Mouse (Mus musculus): Measurements from ENCODE around the gene Ccdc138.
A peak's percentile ranks its signal among the peaks of the same experiment; 100 is the strongest.
"Not testable (repeated sequence)": the region's sequence is repeated elsewhere in the genome, so short reads cannot be mapped to it uniquely, and the experiment has no call there.

Gene Ccdc138

GRCm38 (mm10) chr10:58497320-58498284 is at the start of gene Ccdc138:
TSS of gene Ccdc138 (plus strand) at chr10:58497948.
- peak; percentile 94 to 95 for DNase-seq (ENCODE audit: low spot score in 2 of 2)

GRCm38 (mm10) chr10:58451575-58451974 is 46.2 kb upstream of the Ccdc138 start:
- DNase-seq (ENCODE audit: low spot score in 2 of 2): no peak

- DNase-seq (ENCODE audit: low spot score in 2 of 2): no peak
These were observed 45.6 kb upstream of the Ccdc138 start for GRCm38 (mm10) chr10:58452185-58452584.

GRCm38 (mm10) chr10:58459896-58460295 is 37.9 kb upstream of the Ccdc138 start:
- DNase-seq (ENCODE audit: low spot score in 2 of 2): no peak

- no peak for DNase-seq (ENCODE audit: low spot score in 2 of 2)
These were observed 20.5 kb upstream of the Ccdc138 start for GRCm38 (mm10) chr10:58477086-58477755.

GRCm38 (mm10) chr10:58478071-58478578 is 19.6 kb upstream of the Ccdc138 start:
- no peak for DNase-seq (ENCODE audit: low spot score in 2 of 2)

GRCm38 (mm10) chr10:58479954-58480490 is 17.7 kb upstream of the Ccdc138 start:
- no peak for DNase-seq (ENCODE audit: low spot score in 2 of 2)

- DNase-seq (ENCODE audit: low spot score in 2 of 2): no peak
These were observed 6.7 kb upstream of the Ccdc138 start for GRCm38 (mm10) chr10:58491031-58491430.

GRCm38 (mm10) chr10:58495637-58496036 is 2.1 kb upstream of the Ccdc138 start:
- DNase-seq (ENCODE audit: low spot score in 2 of 2): no peak

- DNase-seq (ENCODE audit: low spot score in 2 of 2): no peak
These were observed 1.0 kb upstream of the Ccdc138 start for GRCm38 (mm10) chr10:58496732-58497131.

GRCm38 (mm10) chr10:58498516-58498915 is 768 bp downstream of the Ccdc138 start:
- no peak for DNase-seq (ENCODE audit: low spot score in 2 of 2)

GRCm38 (mm10) chr10:58529358-58529757 is 31.6 kb downstream of the Ccdc138 start:
- DNase-seq (ENCODE audit: low spot score in 2 of 2): no peak

- no peak for DNase-seq (ENCODE audit: low spot score in 2 of 2)
These were observed 33.4 kb downstream of the Ccdc138 start for GRCm38 (mm10) chr10:58530896-58531790.

- DNase-seq (ENCODE audit: low spot score in 2 of 2): no peak
These were observed 34.4 kb downstream of the Ccdc138 start for GRCm38 (mm10) chr10:58532177-58532576.

- DNase-seq (ENCODE audit: low spot score in 2 of 2): not testable (repeated sequence)
These were observed 38.5 kb downstream of the Ccdc138 start for GRCm38 (mm10) chr10:58536276-58536675.

- peak in 1 of 2 experiments; percentile 33 for DNase-seq (ENCODE audit: low spot score in 2 of 2)
These were observed 42.9 kb downstream of the Ccdc138 start for GRCm38 (mm10) chr10:58540613-58541012.

- DNase-seq (ENCODE audit: low spot score in 2 of 2): no peak
These were observed 51.0 kb downstream of the Ccdc138 start for GRCm38 (mm10) chr10:58548739-58549138.

- no peak for DNase-seq (ENCODE audit: low spot score in 2 of 2)
These were observed 57.1 kb downstream of the Ccdc138 start for GRCm38 (mm10) chr10:58554693-58555387.

- DNase-seq (ENCODE audit: low spot score in 2 of 2): peak; percentile 66 to 70
These were observed 61.4 kb downstream of the Ccdc138 start for GRCm38 (mm10) chr10:58559098-58559497.

GRCm38 (mm10) chr10:58559901-58560300 is 62.2 kb downstream of the Ccdc138 start:
- DNase-seq (ENCODE audit: low spot score in 2 of 2): peak; percentile 56 to 59

GRCm38 (mm10) chr10:58560521-58560920 is 62.8 kb downstream of the Ccdc138 start:
- no peak for DNase-seq (ENCODE audit: low spot score in 2 of 2)
